Mouse (Mus musculus): ENCODE measurements at regions not wholly inside any gene's neighbourhood (a gene's known extent, or its start where the extent isn't known, plus 50 kb on each side); places are given as distances from the start of the nearest gene placed in this dataset.

GRCm38 (mm10) chr8:90542619-90543018 is 194.5 kb upstream of the Tox3 start:
- H3K4me3 ChIP-seq (replicated peaks), result no peak overlapping the region
- no peak for ATAC-seq (ENCODE audit: insufficient number of reproducible peaks, insufficient read depth, low FRiP score, low TSS enrichment, low read depth)
- H3K4me2 ChIP-seq, result no peak overlapping the region
- no peaks in the 10 kb centered on the region for H3K9me3 ChIP-seq
- H3K27me3 ChIP-seq, result no peaks in the 10 kb centered on the region
- H3K9ac ChIP-seq (replicated peaks), result no peak overlapping the region
- H3K4me1 ChIP-seq (replicated peaks), result 0 out of 2 replicates have a peak, but pooled peaks cover 4% of the 10 kb centered on the region
- H3K36me3 ChIP-seq, result no peaks in the 10 kb centered on the region
- H3K27ac ChIP-seq, result no peak overlapping the region
- 61% methylated on average over 8 of the region's 8 CpGs for WGBS

GRCm38 (mm10) chr8:90536196-90536640 is 188.1 kb upstream of the Tox3 start:
- no peaks in the 10 kb centered on the region for H3K36me3 ChIP-seq
- no peak overlapping the region for H3K27ac ChIP-seq
- no peak for ATAC-seq (ENCODE audit: insufficient number of reproducible peaks, insufficient read depth, low FRiP score, low TSS enrichment, low read depth)
- H3K4me1 ChIP-seq (replicated peaks), result no peaks in the 10 kb centered on the region
- no peak overlapping the region for H3K9ac ChIP-seq (replicated peaks)
- H3K4me3 ChIP-seq (replicated peaks), result no peak overlapping the region
- H3K27me3 ChIP-seq, result no peaks in the 10 kb centered on the region
- H3K9me3 ChIP-seq, result no peaks in the 10 kb centered on the region
- WGBS, result 91% methylated on average over 4 of the region's 4 CpGs
- H3K4me2 ChIP-seq, result no peak overlapping the region

GRCm38 (mm10) chr8:90535515-90536156 is 187.5 kb upstream of the Tox3 start:
- Histone ChIP-seq H3K4me2 (no peak overlapping the region), H3K27me3 (no peaks in the 10 kb centered on the region), H3K9ac (replicated peaks) (no peak overlapping the region), H3K9me3 (no peaks in the 10 kb centered on the region), H3K27ac (no peak overlapping the region), H3K36me3 (no peaks in the 10 kb centered on the region), H3K4me1 (replicated peaks) (no peaks in the 10 kb centered on the region), H3K4me3 (replicated peaks) (no peak overlapping the region)
- WGBS, result 68% methylated on average over 8 of the region's 8 CpGs
- ATAC-seq (ENCODE audit: insufficient number of reproducible peaks, insufficient read depth, low FRiP score, low TSS enrichment, low read depth), result no peak

GRCm38 (mm10) chr8:90521393-90521792 is 173.2 kb upstream of the Tox3 start:
- Histone ChIP-seq H3K4me2 (no peak overlapping the region), H3K36me3 (no peaks in the 10 kb centered on the region), H3K27ac (no peak overlapping the region), H3K9ac (replicated peaks) (no peak overlapping the region), H3K4me1 (replicated peaks) (0 out of 2 replicates have a peak, but pooled peaks cover 14% of the 10 kb centered on the region), H3K9me3 (0 out of 2 replicates have a peak, but pooled peaks cover 7% of the 10 kb centered on the region), H3K4me3 (replicated peaks) (no peak overlapping the region), H3K27me3 (no peaks in the 10 kb centered on the region)
- 93% methylated on average over 8 of the region's 8 CpGs for WGBS
- no peak for ATAC-seq (ENCODE audit: insufficient number of reproducible peaks, insufficient read depth, low FRiP score, low TSS enrichment, low read depth)

- Histone ChIP-seq H3K27me3 (no peaks in the 10 kb centered on the region), H3K36me3 (no peaks in the 10 kb centered on the region), H3K4me1 (replicated peaks) (0 out of 2 replicates have a peak, but pooled peaks cover 14% of the 10 kb centered on the region), H3K9me3 (0 out of 2 replicates have a peak, but pooled peaks cover 7% of the 10 kb centered on the region), H3K4me2 (no peak overlapping the region), H3K9ac (replicated peaks) (no peak overlapping the region), H3K4me3 (replicated peaks) (no peak overlapping the region), H3K27ac (no peak overlapping the region)
- ATAC-seq (ENCODE audit: insufficient number of reproducible peaks, insufficient read depth, low FRiP score, low TSS enrichment, low read depth), result no peak
- WGBS, result 22% methylated on average over 4 of the region's 4 CpGs
Measured at GRCm38 (mm10) chr8:90520186-90520585, 172.0 kb upstream of the Tox3 start.

GRCm38 (mm10) chr8:90519567-90519966 is 171.4 kb upstream of the Tox3 start:
- no peak overlapping the region for H3K4me3 ChIP-seq (replicated peaks)
- H3K4me2 ChIP-seq, result no peak overlapping the region
- no peak for ATAC-seq (ENCODE audit: insufficient number of reproducible peaks, insufficient read depth, low FRiP score, low TSS enrichment, low read depth)
- H3K4me1 ChIP-seq (replicated peaks), result 0 out of 2 replicates have a peak, but pooled peaks cover 14% of the 10 kb centered on the region
- 26% methylated on average over 6 of the region's 6 CpGs for WGBS
- H3K9ac ChIP-seq (replicated peaks), result no peak overlapping the region
- no peak overlapping the region for H3K27ac ChIP-seq
- no peaks in the 10 kb centered on the region for H3K27me3 ChIP-seq
- H3K9me3 ChIP-seq, result 0 out of 2 replicates have a peak, but pooled peaks cover 7% of the 10 kb centered on the region
- H3K36me3 ChIP-seq, result no peaks in the 10 kb centered on the region

GRCm38 (mm10) chr8:90514191-90514590 is 166.0 kb upstream of the Tox3 start:
- no peak for ATAC-seq (ENCODE audit: insufficient number of reproducible peaks, insufficient read depth, low FRiP score, low TSS enrichment, low read depth)
- 74% methylated on average over 3 of the region's 3 CpGs for WGBS
- H3K36me3 ChIP-seq, result no peaks in the 10 kb centered on the region

GRCm38 (mm10) chr8:90513601-90514000 is 165.5 kb upstream of the Tox3 start:
- 94% methylated on average over 4 of the region's 4 CpGs for WGBS
- Histone ChIP-seq H3K4me2 (no peak overlapping the region), H3K27me3 (no peaks in the 10 kb centered on the region), H3K27ac (no peak overlapping the region), H3K9ac (replicated peaks) (no peak overlapping the region), H3K36me3 (no peaks in the 10 kb centered on the region), H3K9me3 (no peaks in the 10 kb centered on the region), H3K4me3 (replicated peaks) (no peak overlapping the region), H3K4me1 (replicated peaks) (peaks cover 3% of the 10 kb centered on the region)
- no peak for ATAC-seq (ENCODE audit: insufficient number of reproducible peaks, insufficient read depth, low FRiP score, low TSS enrichment, low read depth)

More at GRCm38 (mm10) chr8:90514191-90514590, 166.0 kb upstream of the Tox3 start:
- H3K9me3 ChIP-seq, result no peaks in the 10 kb centered on the region
- H3K27ac ChIP-seq, result no peak overlapping the region
- peaks cover 3% of the 10 kb centered on the region for H3K4me1 ChIP-seq (replicated peaks)
- no peak overlapping the region for H3K9ac ChIP-seq (replicated peaks)
- H3K27me3 ChIP-seq, result no peaks in the 10 kb centered on the region
- no peak overlapping the region for H3K4me2 ChIP-seq
- H3K4me3 ChIP-seq (replicated peaks), result no peak overlapping the region

DNA sequence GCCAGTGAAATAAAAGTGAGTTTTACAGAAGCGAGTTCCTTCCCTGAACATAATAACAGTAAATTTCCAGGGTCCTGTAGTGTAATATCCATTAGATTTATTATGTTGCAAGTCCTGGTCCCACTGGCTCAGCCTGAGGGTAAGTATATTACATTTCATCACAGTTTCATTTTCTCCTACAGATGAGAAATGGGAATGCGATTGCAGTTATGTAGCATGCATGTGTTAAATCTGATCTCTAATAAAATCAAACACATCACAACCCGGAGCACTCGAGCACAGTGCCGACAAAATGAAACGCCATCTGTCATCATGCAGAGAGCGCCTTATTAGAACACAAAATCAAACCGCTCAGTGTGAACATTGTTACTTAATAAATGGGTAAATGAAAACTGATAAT is 165.0 kb upstream of the Tox3 start:
- H3K4me2 ChIP-seq, result no peak overlapping the region
- H3K9ac ChIP-seq (replicated peaks), result no peak overlapping the region
- no peaks in the 10 kb centered on the region for H3K27me3 ChIP-seq
- H3K9me3 ChIP-seq, result no peaks in the 10 kb centered on the region
- ATAC-seq (ENCODE audit: insufficient number of reproducible peaks, insufficient read depth, low FRiP score, low TSS enrichment, low read depth), result no peak
- 60% methylated on average over 8 of the region's 8 CpGs for WGBS
- no peak overlapping the region for H3K4me3 ChIP-seq (replicated peaks)
- H3K4me1 ChIP-seq (replicated peaks), result peaks cover 3% of the 10 kb centered on the region
- H3K27ac ChIP-seq, result no peak overlapping the region
- no peaks in the 10 kb centered on the region for H3K36me3 ChIP-seq

- ATAC-seq (ENCODE audit: insufficient number of reproducible peaks, insufficient read depth, low FRiP score, low TSS enrichment, low read depth), result no peak
Measured at GRCm38 (mm10) chr8:90512594-90512993, 164.5 kb upstream of the Tox3 start.

GRCm38 (mm10) chr8:90504521-90504920 is 156.4 kb upstream of the Tox3 start:
- ATAC-seq (ENCODE audit: insufficient number of reproducible peaks, insufficient read depth, low FRiP score, low TSS enrichment, low read depth), result no peak
- no peaks in the 10 kb centered on the region for H3K4me1 ChIP-seq (replicated peaks)
- H3K27me3 ChIP-seq, result no peaks in the 10 kb centered on the region
- H3K9me3 ChIP-seq, result no peaks in the 10 kb centered on the region
- H3K4me2 ChIP-seq, result no peak overlapping the region
- no peak overlapping the region for H3K4me3 ChIP-seq (replicated peaks)
- 92% methylated on average over 5 of the region's 5 CpGs for WGBS
- no peak overlapping the region for H3K27ac ChIP-seq
- H3K9ac ChIP-seq (replicated peaks), result no peak overlapping the region
- H3K36me3 ChIP-seq, result no peaks in the 10 kb centered on the region

More at GRCm38 (mm10) chr8:90512594-90512993, 164.5 kb upstream of the Tox3 start:
- no peak overlapping the region for H3K9ac ChIP-seq (replicated peaks)
- 37% methylated on average over 2 of the region's 2 CpGs for WGBS
- peaks cover 3% of the 10 kb centered on the region for H3K4me1 ChIP-seq (replicated peaks)
- H3K27ac ChIP-seq, result no peak overlapping the region
- H3K36me3 ChIP-seq, result no peaks in the 10 kb centered on the region
- H3K4me3 ChIP-seq (replicated peaks), result no peak overlapping the region
- no peaks in the 10 kb centered on the region for H3K9me3 ChIP-seq
- no peaks in the 10 kb centered on the region for H3K27me3 ChIP-seq
- H3K4me2 ChIP-seq, result no peak overlapping the region

GRCm38 (mm10) chr8:90503306-90503705 is 155.2 kb upstream of the Tox3 start:
- WGBS, result 36% methylated on average over 2 of the region's 2 CpGs
- H3K9me3 ChIP-seq, result no peaks in the 10 kb centered on the region
- H3K27ac ChIP-seq, result no peak overlapping the region
- no peak for ATAC-seq (ENCODE audit: insufficient number of reproducible peaks, insufficient read depth, low FRiP score, low TSS enrichment, low read depth)
- H3K36me3 ChIP-seq, result no peaks in the 10 kb centered on the region
- no peak overlapping the region for H3K4me3 ChIP-seq (replicated peaks)
- no peak overlapping the region for H3K9ac ChIP-seq (replicated peaks)
- H3K27me3 ChIP-seq, result no peaks in the 10 kb centered on the region
- H3K4me2 ChIP-seq, result no peak overlapping the region
- no peaks in the 10 kb centered on the region for H3K4me1 ChIP-seq (replicated peaks)

Data from limb, embryonic 12.5 days (tissue).